Mouse (Mus musculus) fat pad, adult 2 months (tissue): ENCODE data around the gene Atg101.

Experiments
- DNase-seq: peaks from one replicate; pipeline ENCODE4 v3.0.0-alpha.2; 2011; ENCODE audit warnings: low read depth, low spot score; ENCODE audit errors: extremely low read depth

Gene Atg101

GRCm38 (mm10) chr15:101253886-101254795 is 29.9 kb upstream of the Atg101 start, which contains the start of gene Nr4a1:
TSS of gene Nr4a1 (plus strand) at chr15:101254269.
- DNase-seq, result no peak

DNA sequence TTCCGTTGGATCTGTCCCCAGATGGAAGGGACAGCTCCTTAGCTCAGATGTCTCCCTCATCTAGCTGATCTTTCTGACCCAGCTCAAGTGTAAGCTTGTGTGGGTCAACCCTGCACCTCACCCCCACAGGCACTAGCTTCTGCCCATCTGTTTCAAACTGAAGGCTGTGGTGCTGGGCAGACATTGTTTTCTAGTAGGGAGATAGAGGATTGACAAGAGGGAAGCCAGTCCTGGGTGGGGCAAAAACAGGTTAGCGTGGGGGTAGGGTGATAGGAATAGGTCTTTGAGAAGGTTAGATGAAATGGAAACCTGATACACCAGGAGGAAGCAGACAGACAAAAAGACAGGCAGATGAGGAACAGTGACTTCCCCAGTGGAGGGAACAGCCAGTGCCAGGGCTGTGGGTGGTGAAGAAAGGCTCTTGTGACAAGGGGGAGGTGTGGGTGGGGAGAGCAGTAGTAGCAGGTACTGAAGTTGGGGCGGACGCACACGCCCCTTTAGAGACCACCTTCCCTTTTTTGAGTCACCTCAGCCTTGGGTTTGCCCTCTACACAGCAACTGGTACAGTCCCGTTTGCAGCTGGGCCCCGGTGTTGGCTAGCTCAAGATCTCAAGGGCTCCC is 28.1 kb upstream of the Atg101 start:
- no peak for DNase-seq

- DNase-seq, result no peak
Measured at GRCm38 (mm10) chr15:101256463-101257206, 27.4 kb upstream of the Atg101 start.

GRCm38 (mm10) chr15:101258420-101258819 is 25.7 kb upstream of the Atg101 start:
- DNase-seq, result no peak

GRCm38 (mm10) chr15:101259922-101260321 is 24.1 kb upstream of the Atg101 start:
- DNase-seq, result no peak

DNA sequence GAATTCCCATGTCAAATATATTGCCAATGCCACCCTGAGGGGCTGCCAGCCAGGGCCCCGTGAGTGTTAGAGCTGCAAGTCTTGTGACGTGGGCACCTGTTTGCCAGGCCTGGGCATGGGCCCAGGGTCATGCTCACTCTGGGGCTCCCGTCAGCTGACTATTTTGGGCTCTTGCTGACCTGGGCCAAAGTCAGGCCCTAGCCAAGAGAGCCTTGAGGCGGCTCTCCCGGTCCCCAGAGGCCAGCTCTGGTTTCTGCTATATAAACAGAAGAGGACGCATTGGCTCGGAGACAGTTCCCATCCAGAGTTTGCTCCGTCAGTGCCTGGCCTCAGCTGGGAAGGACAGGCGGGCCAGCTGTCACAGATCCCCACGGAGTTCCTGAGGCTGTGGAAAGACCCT is 23.7 kb upstream of the Atg101 start:
- DNase-seq, result no peak

DNA sequence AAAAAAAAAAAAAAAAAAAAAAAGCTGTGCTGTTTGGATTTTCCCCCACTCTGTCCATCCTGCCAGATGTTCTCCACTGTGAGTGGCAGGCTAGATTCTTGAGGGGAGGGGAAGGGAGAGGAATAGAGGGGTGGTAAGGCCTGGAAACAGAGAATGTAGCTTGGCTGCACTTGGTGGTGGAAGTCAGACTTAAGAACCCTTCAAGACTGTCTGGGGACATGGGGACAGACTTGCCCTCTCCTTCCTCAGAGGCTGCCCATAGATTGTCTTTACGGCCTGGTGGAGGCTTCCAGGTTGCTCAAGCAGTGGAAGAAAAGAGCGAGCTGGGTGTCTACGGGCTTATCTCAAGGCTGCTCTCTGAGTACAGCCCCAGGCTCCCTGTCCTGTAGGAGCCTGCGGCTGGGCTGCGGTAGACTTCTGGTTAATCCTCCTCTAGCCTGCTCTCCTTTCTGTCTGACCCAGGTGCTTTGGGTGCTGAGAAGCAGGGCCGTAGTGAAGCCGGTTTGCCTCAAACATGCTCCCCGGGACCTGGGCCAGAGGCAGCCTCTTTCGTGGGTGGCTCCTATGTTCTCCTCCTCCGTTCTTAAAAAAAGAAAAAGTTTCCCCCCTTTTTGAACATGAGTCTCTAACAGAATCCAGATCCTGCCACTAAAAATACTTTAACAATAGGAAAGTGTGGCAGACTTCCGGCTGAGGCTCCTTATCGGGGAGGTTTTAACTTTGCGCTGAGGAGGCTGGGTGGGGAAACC is 23.0 kb upstream of the Atg101 start:
- no peak for DNase-seq

- DNase-seq, result no peak
Measured at GRCm38 (mm10) chr15:101262502-101262901, 21.6 kb upstream of the Atg101 start.

DNA sequence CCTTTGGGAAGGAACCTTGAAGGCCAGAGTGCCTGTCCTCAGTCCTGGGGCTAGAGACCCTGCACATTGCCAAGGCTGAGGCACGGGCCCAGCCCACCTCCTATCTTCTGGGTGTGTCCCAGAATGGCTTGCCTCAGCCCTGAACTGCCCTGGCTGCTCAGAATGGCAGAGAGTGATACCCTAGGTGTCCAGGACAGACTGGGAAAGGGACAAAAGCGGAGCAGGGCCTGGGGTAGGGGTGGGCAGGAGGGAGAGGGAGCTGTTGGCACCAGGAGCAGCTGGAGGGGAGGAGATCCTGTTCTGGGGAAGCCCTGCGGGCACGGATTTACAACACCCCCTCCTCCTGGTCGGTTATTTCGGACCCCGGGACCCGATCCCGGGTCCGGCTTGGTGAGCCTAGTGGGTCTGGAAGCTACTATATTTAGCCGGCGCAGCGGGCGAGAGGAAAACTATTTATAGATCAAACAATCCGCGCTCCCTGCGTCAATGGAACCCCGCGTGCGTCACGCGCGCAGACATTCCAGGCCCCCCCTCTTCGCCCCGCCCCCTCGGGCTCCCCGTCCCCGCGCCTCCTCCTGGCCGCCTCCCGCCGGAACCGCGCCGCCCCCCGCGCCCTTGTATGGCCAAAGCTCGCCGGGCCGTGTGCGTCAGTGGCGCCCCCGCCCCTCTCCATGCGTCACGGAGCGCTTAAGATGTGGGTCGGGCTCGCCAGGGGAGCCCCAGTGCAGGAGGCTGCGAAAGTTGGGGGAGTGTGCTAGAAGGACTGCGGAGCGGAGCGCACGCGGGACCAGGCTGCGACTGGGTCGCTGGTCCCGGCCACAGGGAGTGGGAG is 17.7 kb upstream of the Atg101 start:
- no peak for DNase-seq

DNA sequence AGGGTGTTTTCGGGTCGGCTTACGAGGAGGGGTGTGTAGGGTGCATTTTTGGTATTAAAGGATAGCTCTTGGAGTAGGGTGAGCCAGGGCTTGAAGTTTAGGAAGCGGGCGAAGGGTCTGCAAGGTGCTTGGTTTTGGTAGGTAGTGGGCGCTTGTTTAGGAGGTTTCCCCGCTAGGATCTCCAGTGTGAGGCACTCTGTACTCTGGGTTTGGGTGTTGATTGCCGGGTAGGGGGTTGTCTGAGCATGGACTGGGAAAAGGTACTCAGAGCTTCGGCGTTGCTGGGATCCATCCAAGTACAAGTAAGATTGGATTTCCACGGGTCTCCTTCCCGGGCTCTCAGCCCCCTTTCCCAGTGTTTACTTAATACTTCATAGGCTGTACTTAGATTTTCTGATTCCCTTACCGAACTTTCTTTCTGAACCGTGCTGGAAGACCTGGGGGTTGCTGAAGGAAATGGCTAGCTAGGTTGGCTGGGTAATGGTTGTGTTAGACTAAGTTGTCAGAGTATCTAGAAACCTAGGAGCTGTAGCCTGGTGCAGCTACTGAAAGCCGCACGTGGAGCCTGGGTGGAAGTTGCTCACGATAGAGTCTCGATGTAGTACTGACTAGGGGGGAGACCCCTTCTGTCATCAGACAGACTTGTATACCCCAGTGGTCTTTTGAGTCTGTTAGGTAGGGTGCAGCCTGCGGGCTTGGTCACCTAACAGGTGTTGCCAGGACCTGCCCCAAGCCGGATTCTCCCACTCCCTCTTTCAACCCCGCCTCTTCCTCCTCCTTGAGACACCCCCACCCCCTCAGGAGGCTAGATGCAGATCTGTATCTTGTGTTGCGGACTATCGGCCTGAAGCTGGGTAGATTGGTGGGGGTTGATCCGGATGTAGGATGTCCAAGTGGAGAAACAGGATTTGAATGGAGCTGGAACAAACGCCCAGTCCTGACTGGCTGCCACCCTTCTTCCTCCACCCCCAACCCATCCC is 16.7 kb upstream of the Atg101 start:
- no peak for DNase-seq

DNA sequence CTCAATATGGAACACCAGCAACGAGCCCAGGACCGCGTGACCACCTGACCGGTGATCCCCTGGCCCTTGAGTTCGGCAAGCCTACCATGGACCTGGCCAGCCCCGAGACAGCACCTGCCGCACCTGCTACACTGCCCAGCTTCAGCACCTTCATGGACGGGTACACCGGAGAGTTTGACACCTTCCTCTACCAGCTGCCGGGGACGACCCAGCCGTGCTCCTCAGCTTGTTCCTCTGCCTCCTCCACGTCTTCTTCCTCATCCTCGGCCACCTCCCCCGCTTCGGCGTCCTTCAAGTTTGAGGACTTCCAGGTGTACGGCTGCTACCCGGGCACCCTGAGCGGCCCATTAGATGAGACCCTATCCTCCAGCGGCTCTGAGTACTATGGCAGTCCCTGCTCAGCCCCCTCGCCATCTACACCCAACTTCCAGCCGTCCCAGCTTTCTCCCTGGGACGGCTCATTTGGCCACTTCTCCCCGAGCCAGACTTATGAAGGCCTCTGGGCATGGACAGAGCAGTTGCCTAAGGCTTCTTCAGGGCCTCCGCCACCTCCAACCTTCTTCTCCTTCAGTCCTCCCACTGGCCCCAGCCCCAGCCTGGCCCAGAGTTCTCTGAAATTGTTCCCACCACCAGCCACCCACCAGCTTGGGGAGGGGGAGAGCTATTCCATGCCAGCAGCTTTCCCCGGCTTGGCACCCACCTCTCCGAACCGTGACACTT is 13.8 kb upstream of the Atg101 start:
- DNase-seq, result no peak

DNA sequence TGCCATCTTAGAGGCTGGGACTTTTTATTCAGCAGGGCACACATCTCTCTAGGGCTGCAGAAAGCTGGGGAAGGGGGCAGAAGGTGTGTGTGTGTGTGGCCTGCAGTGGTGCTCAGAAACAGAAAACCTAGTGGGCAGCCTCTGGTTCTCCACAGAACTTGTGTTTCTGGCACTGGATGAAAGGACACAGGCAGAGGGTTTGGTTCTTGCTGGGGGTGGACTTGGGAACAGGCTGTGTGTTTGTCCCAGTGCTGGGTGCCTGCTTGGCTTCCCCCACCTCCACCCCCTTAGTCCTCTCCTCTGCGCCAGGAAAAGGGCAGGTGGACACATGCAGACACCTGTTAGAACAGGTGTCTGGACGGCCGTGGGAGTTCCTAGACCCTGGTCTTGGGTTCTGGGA is 13.0 kb upstream of the Atg101 start:
- no peak for DNase-seq

GRCm38 (mm10) chr15:101271513-101271912 is 12.6 kb upstream of the Atg101 start:
- no peak for DNase-seq

DNA sequence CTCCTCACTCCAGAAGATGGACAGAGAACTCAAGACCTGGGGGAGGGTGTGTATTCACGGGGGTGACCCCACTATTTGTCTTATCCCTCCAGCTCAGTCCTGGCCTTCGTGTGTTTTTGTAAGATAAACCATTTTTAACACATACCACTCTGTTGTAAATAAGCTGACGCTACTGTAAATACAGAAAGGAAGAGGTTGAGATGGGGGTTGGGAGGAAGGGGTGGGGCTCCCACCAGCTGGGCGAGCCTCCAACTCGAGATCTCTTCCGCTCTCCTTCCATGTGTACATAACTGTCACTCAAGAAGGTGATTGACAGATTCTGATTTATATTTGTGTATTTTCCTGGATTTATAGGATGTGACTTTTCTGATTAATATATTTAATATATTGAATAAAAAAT is 9.7 kb upstream of the Atg101 start:
- DNase-seq, result no peak

DNA sequence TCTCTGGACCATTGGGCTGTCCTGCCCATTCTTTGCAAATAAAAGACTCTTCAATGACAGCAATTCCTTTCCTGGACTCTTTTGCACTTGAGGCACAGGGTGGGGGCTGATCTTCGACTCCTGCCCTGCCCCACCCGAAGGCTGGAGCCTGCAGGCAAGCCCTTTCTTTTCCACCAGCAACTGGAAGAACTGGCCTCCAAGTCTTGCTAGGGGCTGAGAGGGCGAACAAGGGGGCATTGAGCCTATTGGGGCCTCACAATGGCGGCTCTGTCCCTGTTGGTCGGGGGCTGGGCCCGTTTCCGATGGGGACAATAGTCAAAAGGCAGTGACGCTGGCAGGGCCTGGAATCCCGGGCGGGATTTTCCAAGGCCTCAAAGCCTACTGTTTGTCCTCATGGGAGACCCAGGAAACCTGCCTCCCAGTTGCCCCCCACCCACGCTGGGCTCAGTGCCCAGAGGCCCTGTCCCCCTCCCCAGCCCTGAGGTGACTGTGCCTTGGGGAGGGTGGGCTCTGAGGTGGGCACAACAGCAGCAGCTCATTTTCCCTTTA is 6.6 kb upstream of the Atg101 start:
- no peak for DNase-seq

GRCm38 (mm10) chr15:101278589-101278988 is 5.5 kb upstream of the Atg101 start:
- DNase-seq, result no peak

- no peak for DNase-seq
Measured at GRCm38 (mm10) chr15:101279430-101279999, 4.6 kb upstream of the Atg101 start.

GRCm38 (mm10) chr15:101282471-101282870 is 1.6 kb upstream of the Atg101 start:
- no peak for DNase-seq
